Mouse (Mus musculus): ENCODE measurements at regions not wholly inside any gene's neighbourhood (a gene's known extent, or its start where the extent isn't known, plus 50 kb on each side); places are given as distances from the start of the nearest gene placed in this dataset.
"Not testable (repeated sequence)": the region's sequence is repeated elsewhere in the genome, so short reads cannot be mapped to it uniquely, and the experiment has no call there.

- DNase-seq = peak; percentile 50
Observed at GRCm38 (mm10) chr4:61998366-61998765, 55.6 kb downstream of the Mup20 start.

- not testable (repeated sequence) for DNase-seq
Observed at GRCm38 (mm10) chr4:61989941-61990340, 64.0 kb downstream of the Mup20 start.

- DNase-seq = no peak
Observed at GRCm38 (mm10) chr4:61976159-61976558, 77.8 kb downstream of the Mup20 start.

- peak; percentile 6 for DNase-seq
Observed at GRCm38 (mm10) chr4:61973236-61973635, 80.7 kb downstream of the Mup20 start.

- DNase-seq = no peak
Observed at GRCm38 (mm10) chr4:61969691-61970090, 84.3 kb downstream of the Mup20 start.

- not testable (repeated sequence) for DNase-seq
Observed at GRCm38 (mm10) chr4:61967674-61968073, 86.3 kb downstream of the Mup20 start.

- no peak for DNase-seq
Observed at GRCm38 (mm10) chr4:61962315-61962714, 91.6 kb downstream of the Mup20 start.
